ENCODE assay signal across 8 mouse cellular contexts in genomic region chr17:66578007-66578406, GRCm38 (mm10). TPM values are rescaled to one million over a fixed set of nuclear protein-coding genes. Genes with fewer than 3 reads are reported as not detected.
DNase-seq lines count a peak whose midpoint lies in the region; ATAC-seq and TF ChIP-seq lines count a peak whose summit lies in the region.

No protein-coding gene starts in this region.

- H3K4me1 ChIP-seq in forebrain, embryonic 13.5 days, result no peaks in the 10 kb centered on the region

- intact Hi-C loops in heart, postnatal 14 days (cut with DNase I), result loop anchor here (2.0 to 5.0 kb wide), 4 partner anchors 894 to 1259 kb away; no protein-coding TSS in a partner anchor
- intact Hi-C loops in heart, postnatal 25 days (cut with DNase I), result loop anchor here (2.0 to 10.0 kb wide), 4 partner anchors 894 to 1257 kb away; no protein-coding TSS in a partner anchor

- DNase-seq in heart, postnatal 14 days, result peak; percentile 57 to 70
- no peak for DNase-seq in heart, postnatal 25 days (ENCODE audit: low spot score)
- DNase-seq in brain, embryonic 14.5 days (ENCODE audit: low read depth), result peak; percentile 85
- peak; percentile 36 for DNase-seq in kidney, adult 9 months
- peak; percentile 43 to 45 for DNase-seq in lung, adult 18-20 months
- DNase-seq in retina, embryonic 14.5 days (ENCODE audit: low spot score), result peak; percentile 85

- H3K27ac ChIP-seq in forebrain, embryonic 13.5 days, result no peak overlapping the region

- H3K9me3 ChIP-seq in forebrain, embryonic 13.5 days (replicated peaks), result no peaks in the 10 kb centered on the region

- TF ChIP-seq CTCF in brain, embryonic 14.5 days (IDR thresholded peaks at IDR 0.05; ENCODE audit: borderline replicate concordance, extremely low read depth, insufficient read depth, insufficient read length), result peak; percentile 85

- no peaks in the 10 kb centered on the region for H3K36me3 ChIP-seq in forebrain, embryonic 13.5 days (ENCODE audit: poor library complexity, severe bottlenecking)

- ATAC-seq in forebrain, embryonic 13.5 days, result peak; percentile 68
- ATAC-seq in inflammation-experienced regulatory T-cells, adult 6 months, result no peak

- H3K4me3 ChIP-seq in forebrain, embryonic 13.5 days, result no peak overlapping the region

- H3K4me2 ChIP-seq in forebrain, embryonic 13.5 days, result no peak overlapping the region

- WGBS in forebrain, embryonic 13.5 days, result 16% methylated on average over 6 of the region's 6 CpGs

- H3K27me3 ChIP-seq in forebrain, embryonic 13.5 days, result no peaks in the 10 kb centered on the region

- no peak overlapping the region for H3K9ac ChIP-seq in forebrain, embryonic 13.5 days

- TF ChIP-seq POLR2A in brain, embryonic 14.5 days (IDR thresholded peaks at IDR 0.05; ENCODE audit: borderline replicate concordance, extremely low read depth, insufficient read depth, insufficient read length, poor library complexity, severe bottlenecking), result no peak

RNA-seq across cellular contexts. Expression of gene Themis3, which starts 16.4 kb away (rescaled TPM):
- not detected for total RNA-seq in heart, postnatal 14 days (2021)
- under 1 TPM in 1 of 2 experiments, not detected in 1; 0.08 TPM for total RNA-seq in heart, postnatal 25 days (2021)
- not detected in 2 replicates for polyA plus RNA-seq in brain, embryonic 14.5 days (2012; rRNA removed)
- polyA plus RNA-seq in forebrain, embryonic 13.5 days (2015; fragmentation: Nextera tagmentation; extraction: Ambion mirVana), result not detected in 2 replicates
- not detected for polyA plus RNA-seq in inflammation-experienced regulatory T-cells, adult 6 months (2017; shearing (Covaris generic))

RNA-seq across cellular contexts. Expression of gene Rab12, which starts 58.5 kb away (rescaled TPM):
- 100 to 1,000 TPM; 181 to 186 TPM for total RNA-seq in heart, postnatal 14 days (2021)
- total RNA-seq in heart, postnatal 25 days (2021), result 100 to 1,000 TPM; 206 to 221 TPM
- 98.7 and 107 TPM in 2 replicates for polyA plus RNA-seq in brain, embryonic 14.5 days (2012; rRNA removed)
- 43.0 and 48.0 TPM in 2 replicates for polyA plus RNA-seq in forebrain, embryonic 13.5 days (2015; fragmentation: Nextera tagmentation; extraction: Ambion mirVana)
- polyA plus RNA-seq in inflammation-experienced regulatory T-cells, adult 6 months (2017; shearing (Covaris generic)), result 10 to 100 TPM in 2 of 3 experiments, 1 to 10 TPM in 1; 9.0 to 19.3 (median 19.0) TPM
